Mouse (Mus musculus) embryonic facial prominence, embryonic 11.5 days (tissue): ENCODE measurements around the gene Fry. TPM values are rescaled to one million over a fixed set of nuclear protein-coding genes. Genes with fewer than 3 reads are reported as not detected.
A peak's percentile ranks its signal among the peaks of the same experiment; 100 is the strongest.

Experiments
- ATAC-seq: fragments of 200-750 bp; cut with Nextera tagmentation; replicated peaks from 2 replicates; pipeline ENCODE4 v1.8.0; 2017; ENCODE audit warnings: low read depth; ENCODE audit not compliant: insufficient number of reproducible peaks, low FRiP score, low TSS enrichment
- DNase-seq: peaks from one replicate; pipeline ENCODE4 v3.0.0-alpha.2; 2015; ENCODE audit warnings: low spot score
- H3K27ac ChIP-seq: fragments of 300-500 bp; sonication (generic); replicated peaks from 2 replicates; pipeline ENCODE4 v1.5.1; 2014; ENCODE audit warnings: mild to moderate bottlenecking, low read depth, low read length, control low read depth
- H3K27me3 ChIP-seq: fragments of 300-500 bp; sonication (generic); 2 replicates; pipeline ENCODE4 v1.6.1; 2014; ENCODE audit warnings: mild to moderate bottlenecking, low read length, moderate library complexity, mixed read lengths; ENCODE audit not compliant: control insufficient read depth, insufficient read depth
- H3K36me3 ChIP-seq: fragments of 300-500 bp; sonication (generic); replicated peaks from 2 replicates; pipeline ENCODE4 v1.6.1; 2014; ENCODE audit warnings: low read depth, mild to moderate bottlenecking, low read length, moderate library complexity, mixed read lengths; ENCODE audit not compliant: control insufficient read depth, insufficient read depth
- H3K4me1 ChIP-seq: fragments of 300-500 bp; sonication (generic); 2 replicates; pipeline ENCODE4 v1.6.1; 2014; ENCODE audit warnings: low read length, mixed read lengths; ENCODE audit not compliant: control insufficient read depth, insufficient read depth
- H3K4me2 ChIP-seq: fragments of 300-500 bp; sonication (generic); 2 replicates; pipeline ENCODE4 v1.6.1; 2014; ENCODE audit warnings: low read depth, mild to moderate bottlenecking, control low read depth, low read length, moderate library complexity
- H3K4me3 ChIP-seq: fragments of 300-500 bp; sonication (generic); 2 replicates; pipeline ENCODE4 v1.5.1; 2014; ENCODE audit warnings: low read depth, low read length, control low read depth
- H3K9ac ChIP-seq: fragments of 300-500 bp; sonication (generic); replicated peaks from 2 replicates; pipeline ENCODE4 v1.6.1; 2014; ENCODE audit warnings: mild to moderate bottlenecking, control low read depth, low read length
- H3K9me3 ChIP-seq: fragments of 300-500 bp; sonication (generic); replicated peaks from 2 replicates; pipeline ENCODE4 v1.6.1; 2016; ENCODE audit warnings: mild to moderate bottlenecking, low read length, inconsistent platforms, mixed read lengths; ENCODE audit not compliant: control insufficient read depth
- WGBS: fragments of 180-500 bp; shearing (Covaris S2); extraction: QIAGEN DNeasy Blood & Tissue Kit; methylation state at CpG from one replicate; pipeline ENCODE4 v1.1.7; 2014; 5-methylcytosine and 5-hydroxymethylcytosine counted together
- polyA plus RNA-seq: library from polyadenylated mRNA; unstranded; fragments of >200 nt; fragmentation: Nextera tagmentation; extraction: Ambion mirVana; gene quantifications from 2 replicates; pipeline ENCODE4 v1.2.1, GENCODE M21; 2014

The Fry gene
- polyA plus RNA-seq, 1 experiment from 2014 or later, result 8.2 TPM

- no peaks in the 10 kb centered on the region for H3K4me1 ChIP-seq
- H3K9me3 ChIP-seq, result no peaks in the 10 kb centered on the region
- no peak overlapping the region for H3K27ac ChIP-seq
- H3K27me3 ChIP-seq, result no peaks in the 10 kb centered on the region
- no peaks in the 10 kb centered on the region; the same call in 1 of the 2 replicates for H3K36me3 ChIP-seq
- no peak overlapping the region for H3K4me2 ChIP-seq
- no peak for ATAC-seq
- no peak overlapping the region for H3K4me3 ChIP-seq
- WGBS, result 80% methylated on average over 10 of the region's 10 CpGs
- no peak overlapping the region for H3K9ac ChIP-seq
- DNase-seq, result no peak
These were observed 271.3 kb downstream of the Fry start for GRCm38 (mm10) chr5:150389589-150390377.

- H3K27ac ChIP-seq, result no peak overlapping the region
- H3K9me3 ChIP-seq, result no peaks in the 10 kb centered on the region
- H3K36me3 ChIP-seq, result no peaks in the 10 kb centered on the region; the same call in 1 of the 2 replicates
- 68% methylated on average over 7 of the region's 7 CpGs for WGBS
- no peaks in the 10 kb centered on the region for H3K4me1 ChIP-seq
- no peak overlapping the region for H3K4me3 ChIP-seq
- ATAC-seq (no peak), DNase-seq (no peak)
- H3K9ac ChIP-seq, result no peak overlapping the region
- H3K4me2 ChIP-seq, result no peak overlapping the region
- H3K27me3 ChIP-seq, result no peaks in the 10 kb centered on the region
These were observed 272.0 kb downstream of the Fry start for GRCm38 (mm10) chr5:150390422-150390821.

- H3K4me2 ChIP-seq, result no peak overlapping the region
- no peaks in the 10 kb centered on the region for H3K4me1 ChIP-seq
- H3K4me3 ChIP-seq, result no peak overlapping the region
- 96% methylated on average over 6 of the region's 6 CpGs for WGBS
- H3K9ac ChIP-seq, result no peak overlapping the region
- H3K36me3 ChIP-seq, result no peaks in the 10 kb centered on the region; the same call in 1 of the 2 replicates
- no peak overlapping the region for H3K27ac ChIP-seq
- no peak for ATAC-seq
- no peaks in the 10 kb centered on the region for H3K27me3 ChIP-seq
- no peak for DNase-seq
- no peaks in the 10 kb centered on the region for H3K9me3 ChIP-seq
These were observed 276.2 kb downstream of the Fry start for GRCm38 (mm10) chr5:150394645-150395044.

GRCm38 (mm10) chr5:150402832-150403447 is 284.5 kb downstream of the Fry start:
- ATAC-seq, result no peak
- no peak overlapping the region for H3K4me3 ChIP-seq
- no peak overlapping the region for H3K27ac ChIP-seq

GRCm38 (mm10) chr5:150404867-150405266 is 286.4 kb downstream of the Fry start:
- Histone ChIP-seq H3K36me3 (no peaks in the 10 kb centered on the region), H3K4me3 (no peak overlapping the region), H3K27ac (no peak overlapping the region), H3K9me3 (no peaks in the 10 kb centered on the region), H3K27me3 (no peaks in the 10 kb centered on the region), H3K4me2 (no peak overlapping the region), H3K4me1 (peaks cover 2% of the 10 kb centered on the region), H3K9ac (no peak overlapping the region)
- no peak for ATAC-seq
- no peak for DNase-seq
- WGBS, result 78% methylated on average over 8 of the region's 8 CpGs

More at GRCm38 (mm10) chr5:150402832-150403447, 284.5 kb downstream of the Fry start:
- WGBS, result 26% methylated on average over 13 of the region's 13 CpGs
- H3K4me2 ChIP-seq, result no peak overlapping the region
- no peaks in the 10 kb centered on the region for H3K36me3 ChIP-seq
- H3K4me1 ChIP-seq, result no peaks in the 10 kb centered on the region
- H3K9ac ChIP-seq, result no peak overlapping the region
- no peaks in the 10 kb centered on the region for H3K27me3 ChIP-seq
- DNase-seq, result peak; percentile 64
- no peaks in the 10 kb centered on the region for H3K9me3 ChIP-seq

- no peak overlapping the region for H3K27ac ChIP-seq
- DNase-seq, result peak; percentile 27
- WGBS, result 81% methylated on average over 8 of the region's 8 CpGs
These were observed 290.5 kb downstream of the Fry start for GRCm38 (mm10) chr5:150408979-150409378.

GRCm38 (mm10) chr5:150409451-150410045 is 291.1 kb downstream of the Fry start:
- 55% methylated on average over 15 of the region's 15 CpGs for WGBS
- H3K4me2 ChIP-seq, result no peak overlapping the region
- H3K4me3 ChIP-seq, result no peak overlapping the region
- H3K27ac ChIP-seq, result no peak overlapping the region
- ATAC-seq (no peak), DNase-seq (peak; percentile 27)
- H3K4me1 ChIP-seq, result peaks cover 2% of the 10 kb centered on the region
- H3K36me3 ChIP-seq, result no peaks in the 10 kb centered on the region
- H3K9me3 ChIP-seq, result no peaks in the 10 kb centered on the region
- no peak overlapping the region for H3K9ac ChIP-seq
- no peaks in the 10 kb centered on the region for H3K27me3 ChIP-seq

More at GRCm38 (mm10) chr5:150408979-150409378, 290.5 kb downstream of the Fry start:
- peak; percentile 81 for ATAC-seq
- Histone ChIP-seq H3K4me2 (no peak overlapping the region), H3K27me3 (no peaks in the 10 kb centered on the region), H3K36me3 (no peaks in the 10 kb centered on the region), H3K9me3 (no peaks in the 10 kb centered on the region), H3K9ac (no peak overlapping the region), H3K4me3 (no peak overlapping the region), H3K4me1 (peaks cover 2% of the 10 kb centered on the region)
